Mouse (Mus musculus) kidney, adult 2 months (tissue): ENCODE results near the gene Gm9736.

Experiments used
- CTCF ChIP-seq: fragments of 200-500 bp; conservative IDR thresholded peaks from 2 replicates; pipeline ENCODE4 v1.5.1; 2011; ENCODE audit warnings: low read depth, mild to moderate bottlenecking, control low read depth, low read length, moderate library complexity, mixed read lengths; ENCODE audit not compliant: insufficient read depth, insufficient read length
- POLR2A ChIP-seq: fragments of 200-500 bp; IDR thresholded peaks from one replicate; pipeline ENCODE4 v1.6.1; 2011; ENCODE audit warnings: low read depth, low read length, control low read depth

GRCm38 (mm10) chr10:77794976-77795375 lies 43.8 kb upstream of the Gm9736 start, which contains the start of gene Gm9639:
- no peak for TF ChIP-seq CTCF
- no peak for TF ChIP-seq POLR2A
